Mouse (Mus musculus): ENCODE results near the gene Pycr2. TPM values are rescaled to one million over a fixed set of nuclear protein-coding genes. Genes with fewer than 3 reads are reported as not detected.
"Not testable (repeated sequence)": the region's sequence is repeated elsewhere in the genome, so short reads cannot be mapped to it uniquely, and the experiment has no call there.

The Pycr2 gene
- polyA plus RNA-seq, 1 experiment from 2014 or later: 77.6 TPM

DNA sequence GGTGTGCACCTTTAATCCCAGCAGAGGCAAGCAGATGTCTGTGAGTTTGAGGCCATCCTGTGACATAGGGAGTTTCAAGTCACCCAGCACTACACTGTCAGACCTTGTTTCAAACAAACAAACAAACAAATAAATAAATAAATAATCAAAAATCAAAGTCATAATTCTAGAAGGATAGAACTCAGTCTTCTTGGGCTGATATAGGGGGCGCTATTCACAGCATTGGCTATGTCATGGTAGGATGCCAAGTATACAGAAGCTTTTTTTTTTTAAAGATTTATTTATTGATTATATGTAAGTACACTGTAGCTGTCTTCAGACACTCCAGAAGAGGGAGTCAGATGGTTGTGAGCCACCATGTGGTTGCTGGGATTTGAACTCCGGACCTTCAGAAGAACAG lies 34.7 kb downstream of the Pycr2 start:
- H3K36me3 ChIP-seq (ENCODE audit: control insufficient read depth, insufficient read depth, low read length); DNase-seq (ENCODE audit: low spot score): not testable (repeated sequence)
- H3K27me3 ChIP-seq (replicated peaks; ENCODE audit: control insufficient read depth, insufficient read depth, low read length): peaks cover 34% of the 10 kb centered on the region

DNA sequence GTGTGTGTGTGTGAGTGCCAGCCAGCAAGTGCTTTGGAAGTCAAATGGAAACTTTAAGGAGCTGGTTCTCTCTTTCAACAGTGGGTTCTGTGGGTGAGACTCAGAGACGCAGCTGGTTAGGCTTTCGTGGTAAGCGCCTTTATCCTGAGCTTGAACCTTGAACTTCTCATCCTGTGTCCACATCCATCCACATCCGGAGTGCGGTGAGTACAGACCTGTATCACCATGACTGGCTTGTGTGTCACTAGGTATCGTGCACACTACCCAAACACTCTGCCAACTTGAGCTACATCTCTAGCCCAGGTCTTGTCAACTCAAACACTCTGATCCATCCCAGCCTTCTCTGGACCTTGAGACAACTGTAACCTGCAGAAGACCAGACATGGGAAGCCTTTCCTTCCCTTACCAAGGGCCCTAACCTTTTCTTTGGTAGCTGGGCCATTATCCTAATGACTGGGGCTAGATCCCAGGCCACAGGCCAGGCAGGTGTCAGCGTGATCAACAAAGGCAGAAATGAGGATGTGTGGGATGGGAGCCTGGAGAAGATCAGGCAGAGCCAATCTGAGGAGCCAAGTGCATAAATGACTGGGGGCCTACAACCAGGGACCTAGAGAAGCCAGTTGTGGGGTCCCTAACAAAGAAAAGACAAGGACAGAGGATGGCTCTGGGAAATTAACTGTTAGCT lies 36.8 kb downstream of the Pycr2 start:
- Histone ChIP-seq H3K36me3 (ENCODE audit: control insufficient read depth, insufficient read depth, low read length) (no peaks in the 10 kb centered on the region), H3K4me3 (ENCODE audit: low read depth, low read length) (no peak overlapping the region), H3K9me3 (ENCODE audit: control insufficient read depth, low read length) (no peaks in the 10 kb centered on the region), H3K4me1 (ENCODE audit: control insufficient read depth, insufficient read depth, low read length) (peaks cover 22% of the 10 kb centered on the region), H3K4me2 (ENCODE audit: low read depth, low read length) (peak overlapping the region; percentile 93), H3K27ac (replicated peaks; ENCODE audit: low read depth, low read length) (no peak overlapping the region), H3K9ac (ENCODE audit: low read depth, low read length) (peak overlapping the region; percentile 84; the same call in 1 of the 2 replicates), H3K27me3 (replicated peaks; ENCODE audit: control insufficient read depth, insufficient read depth, low read length) (peaks cover 13% of the 10 kb centered on the region)
- DNase-seq (ENCODE audit: low spot score) (no peak), ATAC-seq (ENCODE audit: low read depth) (no peak)
- WGBS: 86% methylated on average over 7 of the region's 7 CpGs

More for the DNA sequence above, 34.7 kb downstream of the Pycr2 start:
- H3K4me1 ChIP-seq (ENCODE audit: control insufficient read depth, insufficient read depth, low read length): peaks cover 11% of the 10 kb centered on the region
- WGBS: 78% methylated on average over 2 of the region's 2 CpGs
- H3K27ac ChIP-seq (replicated peaks; ENCODE audit: low read depth, low read length); ATAC-seq (ENCODE audit: low read depth); H3K9ac ChIP-seq (ENCODE audit: low read depth, low read length); H3K4me3 ChIP-seq (ENCODE audit: low read depth, low read length); H3K9me3 ChIP-seq (ENCODE audit: control insufficient read depth, low read length); H3K4me2 ChIP-seq (ENCODE audit: low read depth, low read length): not testable (repeated sequence)

- DNase-seq (ENCODE audit: low spot score) (no peak), ATAC-seq (ENCODE audit: low read depth) (no peak)
- Histone ChIP-seq H3K4me1 (ENCODE audit: control insufficient read depth, insufficient read depth, low read length) (peaks cover 28% of the 10 kb centered on the region), H3K27ac (replicated peaks; ENCODE audit: low read depth, low read length) (peak overlapping the region; percentile 79), H3K27me3 (replicated peaks; ENCODE audit: control insufficient read depth, insufficient read depth, low read length) (peaks cover 8% of the 10 kb centered on the region), H3K36me3 (ENCODE audit: control insufficient read depth, insufficient read depth, low read length) (peaks cover 4% of the 10 kb centered on the region; the same call in 1 of the 2 replicates), H3K9ac (ENCODE audit: low read depth, low read length) (peak overlapping the region; percentile 84), H3K9me3 (ENCODE audit: control insufficient read depth, low read length) (no peaks in the 10 kb centered on the region), H3K4me2 (ENCODE audit: low read depth, low read length) (peak overlapping the region; percentile 93), H3K4me3 (ENCODE audit: low read depth, low read length) (peak overlapping the region; percentile 87)
- 4% methylated on average over 18 of the region's 18 CpGs for WGBS
Measured at GRCm38 (mm10) chr1:180941726-180942125, 37.6 kb downstream of the Pycr2 start.

DNA sequence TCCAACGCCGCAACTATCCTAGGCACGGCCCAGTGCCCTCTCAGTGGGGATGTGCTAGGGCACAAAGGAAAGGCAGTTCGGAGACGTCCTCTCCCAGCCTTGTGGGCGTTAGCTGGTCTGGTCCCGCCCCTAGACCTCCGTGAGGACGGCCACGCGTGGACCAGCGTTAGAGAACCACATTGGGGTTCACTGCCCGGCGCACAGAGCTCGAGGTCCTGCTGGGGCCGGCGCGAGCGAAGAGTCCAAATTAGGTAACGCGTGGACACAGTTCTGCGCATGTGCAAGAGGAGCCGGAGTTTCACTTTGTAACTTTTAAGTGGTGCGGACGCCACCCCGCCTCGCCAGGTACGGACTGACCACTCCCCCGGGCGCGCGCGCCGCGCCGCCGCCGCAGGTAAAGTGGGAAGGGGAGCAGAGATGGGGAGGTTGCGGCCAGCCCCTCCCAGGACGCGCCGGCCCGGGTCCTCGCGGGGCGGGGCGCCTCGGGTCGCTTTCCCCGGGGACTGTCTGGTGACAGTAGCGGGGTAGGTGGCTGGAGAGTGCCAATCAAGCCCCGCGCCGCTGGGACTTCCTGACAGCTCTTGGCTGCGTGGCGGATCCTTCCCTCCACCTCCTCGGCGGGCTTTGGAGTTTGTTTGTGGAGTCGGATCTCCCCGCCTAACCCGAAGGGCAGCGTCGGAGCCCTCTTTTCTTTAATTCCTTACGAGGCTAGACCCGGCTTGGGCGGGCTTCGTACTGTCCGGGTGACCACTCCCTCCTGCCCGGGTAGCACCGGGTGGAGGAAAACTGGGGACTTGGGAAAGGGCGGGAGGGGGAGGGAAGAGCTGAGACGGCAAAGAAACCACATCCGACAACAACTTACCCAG lies 38.3 kb downstream of the Pycr2 start, which contains the start of gene Tmem63a:
Gene Tmem63a, plus strand, starts transcription at position 179 of the 866 bp plus-strand sequence.
- peak within 1 kb of the TSS; percentile 87 for H3K4me3 ChIP-seq (ENCODE audit: low read depth, low read length)
- DNase-seq (ENCODE audit: low spot score): peak; percentile 82
- under 1% methylated on average over 55 of the region's 73 CpGs for WGBS
- H3K4me2 ChIP-seq (ENCODE audit: low read depth, low read length): peak within 1 kb of the TSS; percentile 93
- peaks cover 28% of the 10 kb centered on the region for H3K4me1 ChIP-seq (ENCODE audit: control insufficient read depth, insufficient read depth, low read length)
- H3K27me3 ChIP-seq (replicated peaks; ENCODE audit: control insufficient read depth, insufficient read depth, low read length): peaks cover 4% of the 10 kb centered on the region
- peak; percentile 34 for ATAC-seq (ENCODE audit: low read depth)
- no peaks in the 10 kb centered on the region for H3K9me3 ChIP-seq (ENCODE audit: control insufficient read depth, low read length)
- H3K36me3 ChIP-seq (ENCODE audit: control insufficient read depth, insufficient read depth, low read length): peaks cover 8% of the 10 kb centered on the region; the same call in 1 of the 2 replicates
- H3K27ac ChIP-seq (replicated peaks; ENCODE audit: low read depth, low read length): peak within 1 kb of the TSS; percentile 79
- peak within 1 kb of the TSS; percentile 84 for H3K9ac ChIP-seq (ENCODE audit: low read depth, low read length)

DNA sequence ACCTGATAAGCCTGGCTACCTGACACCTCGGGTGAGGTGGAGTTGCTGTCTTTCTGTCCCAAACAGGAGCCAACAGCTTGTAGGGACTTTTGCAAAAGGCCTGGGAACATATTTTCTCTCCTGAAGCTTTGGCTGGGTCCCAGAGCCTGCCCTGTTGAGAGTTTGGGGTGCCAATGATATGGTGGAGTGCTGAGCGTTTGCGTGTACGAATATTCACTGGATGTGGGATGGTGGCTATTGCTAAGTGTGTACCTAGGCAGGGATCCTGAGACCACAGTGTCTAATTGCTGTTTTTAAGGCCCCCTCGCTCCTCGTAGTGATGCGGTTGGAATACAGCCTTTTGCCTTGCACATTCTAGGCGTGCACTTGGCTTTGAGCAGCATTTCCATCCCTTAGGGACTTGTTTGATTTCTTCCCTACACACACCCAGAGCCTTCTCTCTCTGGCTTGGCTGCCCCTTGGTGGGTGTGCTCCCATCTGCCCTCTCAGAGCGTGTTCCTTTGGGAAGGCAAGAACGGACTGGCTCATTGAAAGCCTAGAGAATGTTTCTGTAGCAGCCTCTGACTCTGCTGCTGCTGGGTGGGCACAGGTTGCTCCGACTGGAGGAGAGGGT lies 39.0 kb downstream of the Pycr2 start:
- H3K4me1 ChIP-seq (ENCODE audit: control insufficient read depth, insufficient read depth, low read length): peaks cover 28% of the 10 kb centered on the region
- ATAC-seq (ENCODE audit: low read depth) (no peak), DNase-seq (ENCODE audit: low spot score) (peak; percentile 29)
- 27% methylated on average over 11 of the region's 11 CpGs for WGBS
- peak overlapping the region; percentile 44; the same call in 1 of the 2 replicates for H3K27ac ChIP-seq (replicated peaks; ENCODE audit: low read depth, low read length)
- peak overlapping the region; percentile 84 for H3K9ac ChIP-seq (ENCODE audit: low read depth, low read length)
- no peaks in the 10 kb centered on the region for H3K27me3 ChIP-seq (replicated peaks; ENCODE audit: control insufficient read depth, insufficient read depth, low read length)
- peaks cover 8% of the 10 kb centered on the region; the same call in 1 of the 2 replicates for H3K36me3 ChIP-seq (ENCODE audit: control insufficient read depth, insufficient read depth, low read length)
- no peaks in the 10 kb centered on the region for H3K9me3 ChIP-seq (ENCODE audit: control insufficient read depth, low read length)
- peak overlapping the region; percentile 87 for H3K4me3 ChIP-seq (ENCODE audit: low read depth, low read length)
- peak overlapping the region; percentile 93 for H3K4me2 ChIP-seq (ENCODE audit: low read depth, low read length)

- H3K27ac ChIP-seq (replicated peaks; ENCODE audit: low read depth, low read length): no peak overlapping the region
- peaks cover 8% of the 10 kb centered on the region; the same call in 1 of the 2 replicates for H3K36me3 ChIP-seq (ENCODE audit: control insufficient read depth, insufficient read depth, low read length)
- no peak overlapping the region for H3K4me3 ChIP-seq (ENCODE audit: low read depth, low read length)
- no peaks in the 10 kb centered on the region for H3K9me3 ChIP-seq (ENCODE audit: control insufficient read depth, low read length)
- no peak overlapping the region for H3K9ac ChIP-seq (ENCODE audit: low read depth, low read length)
- peak overlapping the region; percentile 93; the same call in 1 of the 2 replicates for H3K4me2 ChIP-seq (ENCODE audit: low read depth, low read length)
- no peak for DNase-seq (ENCODE audit: low spot score)
- no peaks in the 10 kb centered on the region for H3K27me3 ChIP-seq (replicated peaks; ENCODE audit: control insufficient read depth, insufficient read depth, low read length)
- ATAC-seq (ENCODE audit: low read depth): no peak
- H3K4me1 ChIP-seq (ENCODE audit: control insufficient read depth, insufficient read depth, low read length): peaks cover 28% of the 10 kb centered on the region
- 77% methylated on average over 1 of the region's 1 CpGs for WGBS
Measured at GRCm38 (mm10) chr1:180943896-180944295, 39.8 kb downstream of the Pycr2 start.

DNA sequence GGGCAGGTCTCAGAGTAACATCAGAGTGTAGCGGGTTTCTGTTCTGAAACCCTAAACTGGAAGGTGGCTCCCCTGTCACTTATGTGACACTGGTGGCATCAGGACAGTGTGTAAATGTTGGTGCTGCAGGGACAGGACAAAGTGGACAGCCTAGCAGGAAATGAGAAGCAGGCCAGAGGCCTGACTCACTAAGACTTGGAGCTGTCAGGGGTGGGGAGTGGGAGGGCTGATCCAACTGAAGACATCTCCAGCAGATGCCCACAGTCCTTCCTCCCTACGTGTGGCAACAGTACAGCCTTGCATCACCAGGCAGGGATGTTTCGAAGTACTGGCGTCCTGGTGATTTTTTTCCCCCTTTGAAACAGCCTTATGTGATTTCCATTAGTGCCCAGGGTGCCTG lies 40.5 kb downstream of the Pycr2 start:
- no peaks in the 10 kb centered on the region for H3K9me3 ChIP-seq (ENCODE audit: control insufficient read depth, low read length)
- ATAC-seq (ENCODE audit: low read depth) (no peak), DNase-seq (ENCODE audit: low spot score) (no peak)
- H3K27me3 ChIP-seq (replicated peaks; ENCODE audit: control insufficient read depth, insufficient read depth, low read length): no peaks in the 10 kb centered on the region
- peaks cover 28% of the 10 kb centered on the region for H3K4me1 ChIP-seq (ENCODE audit: control insufficient read depth, insufficient read depth, low read length)
- peaks cover 8% of the 10 kb centered on the region for H3K36me3 ChIP-seq (ENCODE audit: control insufficient read depth, insufficient read depth, low read length)
- peak overlapping the region; percentile 44 for H3K4me2 ChIP-seq (ENCODE audit: low read depth, low read length)
- H3K4me3 ChIP-seq (ENCODE audit: low read depth, low read length): no peak overlapping the region
- WGBS: 70% methylated on average over 4 of the region's 4 CpGs
- no peak overlapping the region for H3K9ac ChIP-seq (ENCODE audit: low read depth, low read length)
- H3K27ac ChIP-seq (replicated peaks; ENCODE audit: low read depth, low read length): peak overlapping the region; percentile 82
